Mouse (Mus musculus) gastrocnemius, postnatal 10 days (tissue): ENCODE measurements at regions not wholly inside any gene's neighbourhood (a gene's known extent, or its start where the extent isn't known, plus 50 kb on each side); places are given as distances from the start of the nearest gene placed in this dataset.

Experiments used
- DNase-seq: peaks from one replicate; pipeline ENCODE4 v3.0.0; 2021; ENCODE audit warnings: mixed read lengths

DNA sequence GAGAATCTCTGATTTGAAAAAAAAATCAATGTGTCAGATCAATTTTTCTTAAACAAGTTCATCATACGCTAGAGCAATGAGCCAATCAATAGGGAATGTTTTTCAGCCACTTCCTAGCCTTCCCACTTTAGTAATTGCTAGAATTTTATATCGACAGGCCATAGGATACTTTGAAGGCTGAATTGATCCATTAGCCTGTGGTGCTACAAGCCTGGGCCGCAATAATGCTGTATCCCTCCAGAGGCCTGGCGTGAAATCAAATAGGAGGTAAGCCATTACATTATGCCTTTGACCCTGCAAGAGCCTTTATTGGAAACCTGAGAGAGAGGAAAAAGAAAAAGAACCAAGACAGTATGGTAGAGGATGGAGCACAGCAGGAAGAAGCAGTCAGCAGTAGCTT lies 53.7 kb upstream of the Gm11232 start:
- DNase-seq: no peak

DNA sequence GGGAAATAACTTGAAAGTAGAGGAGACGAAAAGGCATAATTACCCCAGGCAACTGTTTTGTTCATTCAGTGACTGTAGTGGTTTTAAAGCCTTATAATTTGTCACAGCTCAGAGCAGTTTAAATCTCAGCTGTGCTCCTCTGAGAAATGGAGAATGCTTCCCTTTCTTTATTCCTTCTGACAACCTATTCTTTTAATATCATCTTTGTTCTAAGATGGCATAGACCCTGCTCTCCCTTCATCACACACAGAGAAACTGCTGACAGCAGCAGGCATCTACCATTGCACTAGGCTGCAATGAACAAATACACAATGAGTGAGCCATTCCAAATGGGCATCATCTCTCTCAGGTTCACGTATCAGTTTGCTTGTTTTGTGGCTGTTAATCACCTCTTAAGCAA lies 50.5 kb upstream of the Gm11232 start:
- no peak for DNase-seq
